Mouse (Mus musculus) activated CD4-positive, CD25-positive, alpha-beta regulatory T cell, adult 4 months (primary cell): ENCODE results near the gene A430078G23Rik. TPM values are rescaled to one million over a fixed set of nuclear protein-coding genes. Genes with fewer than 3 reads are reported as not detected.

Experiments
- ATAC-seq: one replicate; pipeline ENCODE4 v1.8.0; 2017
- polyA plus RNA-seq, 2 experiments: library from polyadenylated mRNA; unstranded; fragments of 100-300 nt; shearing (Covaris generic); gene quantifications; one replicate each; pipeline ENCODE4 v1.2.1; 2017

The A430078G23Rik gene
- polyA plus RNA-seq, 2 experiments from 2014 or later: 33.8 to 34.2 TPM

GRCm38 (mm10) chr8:3414639-3415190 lies 61.5 kb downstream of the A430078G23Rik start:
- ATAC-seq: no peak

- ATAC-seq: no peak
Measured at GRCm38 (mm10) chr8:3415259-3415658, 62.0 kb downstream of the A430078G23Rik start.

GRCm38 (mm10) chr8:3415661-3416060 lies 62.4 kb downstream of the A430078G23Rik start:
- no peak for ATAC-seq

GRCm38 (mm10) chr8:3416846-3417245 lies 63.6 kb downstream of the A430078G23Rik start:
- ATAC-seq: no peak

- ATAC-seq: no peak
Measured at GRCm38 (mm10) chr8:3417455-3417854, 64.2 kb downstream of the A430078G23Rik start.

- ATAC-seq: no peak
Measured at GRCm38 (mm10) chr8:3418101-3418500, 64.9 kb downstream of the A430078G23Rik start.

GRCm38 (mm10) chr8:3420105-3420706 lies 67.0 kb downstream of the A430078G23Rik start:
- ATAC-seq: no peak

GRCm38 (mm10) chr8:3421507-3421906 lies 68.3 kb downstream of the A430078G23Rik start:
- ATAC-seq: no peak

- ATAC-seq: no peak
Measured at GRCm38 (mm10) chr8:3425217-3425616, 72.0 kb downstream of the A430078G23Rik start.

GRCm38 (mm10) chr8:3426211-3426610 lies 73.0 kb downstream of the A430078G23Rik start:
- ATAC-seq: no peak

- no peak for ATAC-seq
Measured at GRCm38 (mm10) chr8:3428426-3428825, 75.2 kb downstream of the A430078G23Rik start.

- no peak for ATAC-seq
Measured at GRCm38 (mm10) chr8:3429966-3430365, 76.8 kb downstream of the A430078G23Rik start.

GRCm38 (mm10) chr8:3431113-3431512 lies 77.9 kb downstream of the A430078G23Rik start:
- no peak for ATAC-seq

- no peak for ATAC-seq
Measured at GRCm38 (mm10) chr8:3436492-3436891, 83.3 kb downstream of the A430078G23Rik start.

- no peak for ATAC-seq
Measured at GRCm38 (mm10) chr8:3439510-3439909, 86.3 kb downstream of the A430078G23Rik start.

Other genes with a start within 250 kb of the A430078G23Rik start
- gene Insr, start 73.8 kb upstream of the A430078G23Rik start, polyA plus RNA-seq: 1 to 10 TPM; 5.9 to 7.4 TPM
- 10 to 100 TPM; 23.2 to 30.6 TPM for gene Arhgef18, start 39.6 kb downstream of the A430078G23Rik start, polyA plus RNA-seq
- 10 to 100 TPM; 10.9 to 15.4 TPM for gene Pex11g, start 114.3 kb downstream of the A430078G23Rik start, polyA plus RNA-seq
- not detected for gene Tex45, start 117.4 kb downstream of the A430078G23Rik start, polyA plus RNA-seq
- gene Zfp358, start 139.7 kb downstream of the A430078G23Rik start, polyA plus RNA-seq: 1 to 10 TPM in 1 of 2 experiments, under 1 TPM in 1; 0.97 to 1.0 TPM
- gene Mcoln1, start 147.0 kb downstream of the A430078G23Rik start, polyA plus RNA-seq: 10 to 100 TPM; 17.0 to 19.1 TPM
- 10 to 100 TPM; 18.8 to 24.8 TPM for gene Pnpla6, start 162.0 kb downstream of the A430078G23Rik start, polyA plus RNA-seq
- gene C330021F23Rik, start 214.6 kb downstream of the A430078G23Rik start, polyA plus RNA-seq: not detected
- not detected for gene Camsap3, start 233.9 kb downstream of the A430078G23Rik start, polyA plus RNA-seq